Mouse (Mus musculus) embryonic fibroblast, embryonic 13.5 days (primary cell): ENCODE data around the gene Bcor.

ENCODE experiments used
- CTCF ChIP-seq: IDR thresholded peaks from 2 replicates; pipeline ENCODE4 v1.5.1; 2011; ENCODE audit warnings: mild to moderate bottlenecking, control low read depth, low read length, moderate library complexity, borderline replicate concordance; ENCODE audit not compliant: insufficient read depth
- POLR2A ChIP-seq: IDR thresholded peaks from 2 replicates; pipeline ENCODE4 v1.6.1; 2011; ENCODE audit warnings: low read depth, mild to moderate bottlenecking, control low read depth, low read length, moderate library complexity

DNA sequence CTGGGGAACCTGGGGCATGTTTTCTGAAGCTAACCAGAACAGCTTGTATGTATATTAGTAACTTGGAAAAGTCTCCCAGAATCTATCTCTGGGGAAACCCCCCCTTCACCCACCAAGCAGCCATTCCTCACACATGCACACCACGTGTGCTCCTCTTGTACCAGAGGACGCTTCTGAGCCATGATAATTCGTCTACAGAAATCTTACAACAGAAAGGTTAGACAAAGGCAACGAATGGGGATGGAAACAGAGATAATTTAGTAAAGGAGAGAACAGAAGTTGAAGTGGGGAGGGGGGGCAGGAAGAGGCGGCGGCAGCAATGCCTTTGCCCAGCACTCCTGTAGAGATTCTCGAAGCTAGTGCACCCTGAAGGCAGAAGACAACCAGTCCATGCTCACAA, 172.6 kb downstream of the Bcor start:
- no peak for TF ChIP-seq CTCF
- TF ChIP-seq POLR2A = no peak
